Mouse (Mus musculus) embryonic facial prominence, embryonic 12.5 days (tissue): Measurements from ENCODE around the gene Asphd1. TPM values are rescaled to one million over a fixed set of nuclear protein-coding genes. Genes with fewer than 3 reads are reported as not detected.

Experiments
- polyA plus RNA-seq: library from polyadenylated mRNA; unstranded; fragments of >200 nt; fragmentation: Nextera tagmentation; extraction: Ambion mirVana; gene quantifications from 2 replicates; pipeline ENCODE4 v1.2.1, GENCODE M21; 2016

Gene Asphd1
- polyA plus RNA-seq, 1 experiment from 2014 or later: 0.77 TPM

Other genes starting within 250 kb of the Asphd1 start
- 37.8 and 39.0 TPM in 2 replicates for gene Coro1a, start 241.8 kb downstream of the Asphd1 start, polyA plus RNA-seq
- 52.2 and 54.5 TPM in 2 replicates for gene Mapk3, start 190.0 kb downstream of the Asphd1 start, polyA plus RNA-seq
- 1.00 and 1.6 TPM in 2 replicates for gene Gdpd3, start 183.2 kb downstream of the Asphd1 start, polyA plus RNA-seq
- 118 and 119 TPM in 2 replicates for gene Ypel3, start 172.6 kb downstream of the Asphd1 start, polyA plus RNA-seq
- 0.61 and 0.85 TPM in 2 replicates for gene Tbx6, start 168.1 kb downstream of the Asphd1 start, polyA plus RNA-seq
- 362 and 385 TPM in 2 replicates for gene Ppp4c, start 157.1 kb downstream of the Asphd1 start, polyA plus RNA-seq
- gene Fam57b, start 151.9 kb downstream of the Asphd1 start, polyA plus RNA-seq: 1.2 and 2.0 TPM in 2 replicates
- not detected in 2 replicates for gene 4930451I11Rik, start 117.9 kb downstream of the Asphd1 start, polyA plus RNA-seq
- gene Doc2a, start 102.2 kb downstream of the Asphd1 start, polyA plus RNA-seq: 2.1 and 2.8 TPM in 2 replicates
- 43.7 and 45.6 TPM in 2 replicates for gene Hirip3, start 87.6 kb downstream of the Asphd1 start, polyA plus RNA-seq
- gene Ino80e, start 87.2 kb downstream of the Asphd1 start, polyA plus RNA-seq: 96.7 and 99.6 TPM in 2 replicates
- 57.7 and 61.3 TPM in 2 replicates for gene Taok2, start 64.9 kb downstream of the Asphd1 start, polyA plus RNA-seq
- gene Tmem219, start 26.7 kb downstream of the Asphd1 start, polyA plus RNA-seq: 18.6 and 22.2 TPM in 2 replicates
- gene Kctd13, start 20.7 kb downstream of the Asphd1 start, polyA plus RNA-seq: 20.6 and 25.0 TPM in 2 replicates
- 0.97 and 1.8 TPM in 2 replicates for gene Sez6l2, start 981 bp upstream of the Asphd1 start, polyA plus RNA-seq
- gene Cdipt, start 26.3 kb upstream of the Asphd1 start, polyA plus RNA-seq: 88.0 and 94.0 TPM in 2 replicates
- 0.53 and 1.6 TPM in 2 replicates for gene Cdiptos, start 26.5 kb upstream of the Asphd1 start, polyA plus RNA-seq
- 5.6 and 7.1 TPM in 2 replicates for gene Mvp, start 65.0 kb upstream of the Asphd1 start, polyA plus RNA-seq
- gene Pagr1b, start 66.9 kb upstream of the Asphd1 start, polyA plus RNA-seq: 0.37 TPM in 1 of 2 replicates, not detected in the other
- 51.4 and 76.7 TPM in 2 replicates for gene Pagr1a, start 67.8 kb upstream of the Asphd1 start, polyA plus RNA-seq
- 59.3 and 77.8 TPM in 2 replicates for gene Gm42742, start 71.5 kb upstream of the Asphd1 start, polyA plus RNA-seq
- gene Prrt2, start 71.6 kb upstream of the Asphd1 start, polyA plus RNA-seq: 8.9 and 9.6 TPM in 2 replicates
- gene Maz, start 77.5 kb upstream of the Asphd1 start, polyA plus RNA-seq: 118 and 122 TPM in 2 replicates
- 136 and 141 TPM in 2 replicates for gene Kif22, start 92.9 kb upstream of the Asphd1 start, polyA plus RNA-seq
- gene Zg16, start 137.7 kb upstream of the Asphd1 start, polyA plus RNA-seq: not detected in 2 replicates
- 1.3 and 1.5 TPM in 2 replicates for gene AI467606, start 141.8 kb upstream of the Asphd1 start, polyA plus RNA-seq
- gene Qprt, start 172.6 kb upstream of the Asphd1 start, polyA plus RNA-seq: 2.1 and 2.4 TPM in 2 replicates
- gene Spn, start 188.2 kb upstream of the Asphd1 start, polyA plus RNA-seq: 0.13 TPM in 1 of 2 replicates, not detected in the other
- 73.7 and 82.5 TPM in 2 replicates for gene Cd2bp2, start 246.5 kb upstream of the Asphd1 start, polyA plus RNA-seq